Mouse (Mus musculus) spleen, postnatal 36 days (tissue): Measurements from ENCODE around the gene Epb41l1.
"Not testable (repeated sequence)": the region's sequence is repeated elsewhere in the genome, so short reads cannot be mapped to it uniquely, and the experiment has no call there.

Experiments
- DNase-seq, 2 experiments: peaks; one replicate each; pipeline ENCODE4 v3.0.0; 2022; ENCODE audit warnings: low spot score in 2 of 2, mixed read lengths in 1 of 2

Epb41l1 gene

DNA sequence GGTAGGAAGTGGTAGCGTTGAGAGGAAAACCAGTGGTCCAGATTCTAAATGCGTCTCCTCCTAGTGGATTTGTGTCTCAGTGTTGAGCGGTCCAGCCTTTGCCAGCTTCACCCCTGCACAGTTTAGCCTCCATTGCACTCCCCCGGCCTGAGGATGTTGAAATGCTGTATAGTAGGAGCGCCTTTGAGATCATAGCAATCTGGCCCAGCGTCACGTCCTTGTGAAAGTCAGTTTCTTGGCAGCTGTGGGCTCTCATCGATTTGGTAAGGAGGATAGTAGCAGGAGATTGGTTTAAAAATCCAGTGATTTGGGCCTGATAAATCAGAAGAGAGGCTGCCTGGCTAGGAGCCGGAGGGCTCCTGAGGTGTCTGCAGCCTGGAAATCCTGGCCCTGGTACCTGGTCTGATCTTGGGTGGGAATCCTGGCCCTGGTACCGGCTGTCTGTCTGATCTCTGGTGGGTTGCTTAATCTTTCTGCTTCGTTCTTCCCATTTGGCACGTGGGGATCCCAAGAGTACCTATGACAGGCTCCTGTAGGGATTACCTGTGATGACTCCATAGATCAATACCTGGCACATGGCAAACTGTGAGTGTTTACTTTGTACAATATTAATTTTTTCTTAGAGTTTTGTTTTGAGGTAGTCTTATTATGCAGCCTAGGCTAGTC lies 65.5 kb downstream of the Epb41l1 start:
- no peak for DNase-seq

DNA sequence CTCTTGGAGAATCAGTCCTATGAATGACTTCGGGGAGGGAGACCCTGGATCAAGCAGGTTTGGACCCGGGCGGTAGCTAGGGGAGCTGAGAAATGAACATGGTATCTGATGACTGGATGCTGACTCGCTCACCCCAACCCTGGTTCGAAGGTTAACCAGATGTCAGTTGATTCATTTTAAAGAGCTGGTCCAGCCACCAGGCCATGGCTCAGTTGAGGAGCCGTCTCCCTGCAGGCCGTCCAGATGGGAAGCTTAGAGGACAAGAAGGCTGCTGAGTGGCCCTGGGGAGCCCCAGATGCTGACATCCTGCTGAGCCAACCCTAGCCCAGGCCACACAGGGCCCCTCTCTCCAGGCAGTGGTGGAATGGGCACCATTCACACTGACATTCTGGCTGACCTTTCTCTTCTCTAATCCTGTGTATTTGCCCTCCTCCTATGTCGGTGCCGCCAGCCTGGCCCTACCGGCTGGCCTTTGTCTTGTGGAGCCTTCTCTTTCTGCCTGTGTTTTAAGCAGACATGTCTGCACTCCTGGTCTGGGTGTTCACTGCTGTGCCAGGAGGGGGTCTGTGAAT lies 67.0 kb downstream of the Epb41l1 start:
- DNase-seq: no peak

DNA sequence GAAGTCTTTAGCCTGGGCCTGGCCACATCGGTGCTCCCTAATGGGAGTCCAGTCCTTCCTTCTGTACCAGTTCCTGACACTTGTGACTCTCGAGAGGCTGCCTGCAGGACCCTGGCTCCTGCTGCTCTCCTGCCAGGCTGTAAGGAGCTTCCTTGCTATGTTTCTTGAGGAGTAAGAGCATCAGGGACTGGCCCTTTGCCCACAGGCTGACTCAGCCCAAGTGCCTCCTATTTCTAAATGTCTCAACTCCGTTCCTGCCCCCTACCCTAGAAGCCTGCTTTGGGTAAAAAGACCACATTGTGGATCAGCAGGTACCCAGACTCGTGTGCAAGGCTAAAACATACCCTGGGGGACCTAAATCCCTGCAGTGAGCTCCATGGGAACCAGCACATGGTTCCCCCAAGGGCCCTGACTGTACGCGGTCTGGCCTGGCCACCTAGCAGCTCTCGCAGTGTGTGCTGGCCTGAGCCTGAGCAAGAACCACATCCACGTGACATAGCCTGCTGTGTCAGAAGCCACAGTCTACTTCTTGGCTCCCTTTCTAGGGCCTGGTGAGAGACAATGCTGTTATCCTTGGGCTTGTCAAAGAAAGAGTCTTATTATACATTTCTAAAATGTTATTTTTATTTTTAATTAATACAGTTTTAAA lies 67.6 kb downstream of the Epb41l1 start:
- no peak for DNase-seq

DNA sequence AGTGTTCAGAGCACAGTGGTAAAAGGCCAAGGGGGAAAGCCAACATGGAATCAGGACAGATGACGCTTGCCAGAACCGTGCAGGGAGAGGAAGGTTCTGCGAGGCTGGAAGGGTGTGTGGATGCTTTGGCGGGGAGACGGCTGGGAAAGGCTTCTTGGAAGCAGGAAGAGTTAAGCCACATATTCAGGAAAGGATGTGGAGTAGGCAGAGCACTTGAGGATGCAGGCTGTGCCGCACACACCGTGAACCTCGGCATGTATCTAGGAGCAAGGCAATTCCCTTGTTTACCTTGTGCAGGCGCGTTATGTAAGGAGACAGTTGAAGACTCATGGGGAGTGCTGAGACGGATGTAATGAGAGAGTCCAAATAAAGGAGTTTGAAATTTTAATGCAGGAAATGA lies 69.5 kb downstream of the Epb41l1 start:
- no peak for DNase-seq

DNA sequence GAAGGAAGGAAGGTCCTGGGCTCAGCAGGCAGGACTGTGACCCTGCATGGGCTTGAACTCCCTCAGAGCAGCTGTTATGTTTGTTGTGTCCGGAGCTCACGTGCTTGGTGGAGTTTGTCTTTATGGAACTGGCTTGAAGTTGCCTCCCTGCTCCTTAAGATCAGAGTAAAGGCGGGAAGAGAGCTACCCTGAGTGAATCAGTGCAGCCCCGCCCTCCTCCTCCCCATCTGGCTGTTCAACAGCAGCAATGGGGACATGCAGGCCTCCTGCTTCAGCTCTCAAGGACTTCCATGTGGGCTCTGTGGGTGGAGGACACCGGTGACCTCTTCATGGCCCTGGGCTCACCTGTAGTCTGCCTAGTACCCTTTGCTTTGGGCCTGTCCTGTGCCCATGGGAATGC lies 71.1 kb downstream of the Epb41l1 start:
- DNase-seq: no peak

DNA sequence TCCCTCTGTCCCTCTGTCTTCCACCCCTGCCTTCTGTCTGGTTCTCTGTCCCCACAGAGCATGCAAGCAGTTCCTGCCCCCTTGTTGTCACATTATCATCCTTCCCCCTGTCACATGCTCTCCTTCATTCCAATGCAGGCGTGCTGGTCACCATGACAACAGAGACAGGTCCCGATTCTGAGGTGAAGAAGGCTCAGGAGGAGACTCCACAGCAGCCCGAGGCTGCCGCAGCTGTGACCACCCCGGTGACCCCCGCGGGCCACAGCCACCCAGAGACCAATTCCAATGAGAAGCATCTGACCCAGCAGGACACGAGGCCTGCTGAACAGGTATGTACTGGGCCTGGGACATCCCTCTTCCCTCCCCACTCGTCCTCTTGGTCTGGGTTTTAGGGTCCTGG lies 73.1 kb downstream of the Epb41l1 start:
- DNase-seq: no peak

DNA sequence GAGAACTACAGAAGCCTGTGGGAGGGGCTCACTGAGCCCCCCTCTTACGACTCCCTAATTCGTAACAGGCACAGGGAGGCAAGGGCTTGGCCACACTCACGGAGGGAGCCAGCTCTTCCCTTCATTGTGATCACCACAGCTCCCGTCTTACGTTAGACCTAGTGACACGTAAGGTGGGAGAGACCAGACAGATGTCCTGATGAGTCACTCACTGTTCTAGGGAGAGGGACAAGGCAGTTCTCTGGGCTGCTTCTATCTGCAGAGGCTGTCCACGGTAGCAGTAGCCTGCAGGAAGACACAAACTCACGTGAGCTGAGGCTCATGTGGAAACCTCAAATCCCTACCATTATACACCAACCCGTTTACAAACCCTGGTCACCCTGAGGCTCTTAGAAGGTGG lies 73.8 kb downstream of the Epb41l1 start:
- DNase-seq: no peak

DNA sequence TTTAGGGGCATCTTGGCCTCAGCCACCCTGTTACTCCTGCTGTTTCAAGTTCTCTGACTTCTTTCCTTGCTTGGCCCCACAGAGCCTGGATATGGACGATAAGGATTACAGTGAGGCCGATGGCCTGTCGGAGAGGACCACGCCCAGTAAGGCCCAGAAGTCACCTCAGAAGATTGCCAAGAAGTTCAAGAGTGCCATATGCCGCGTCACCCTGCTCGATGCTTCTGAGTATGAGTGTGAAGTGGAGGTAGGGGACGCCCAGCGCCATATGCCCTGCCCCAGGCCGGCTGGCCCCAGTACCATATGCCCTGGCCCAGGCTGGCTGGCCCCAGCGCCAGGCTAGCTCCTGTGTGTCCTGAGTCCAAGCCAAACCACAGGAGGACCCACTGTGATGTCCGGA lies 74.2 kb downstream of the Epb41l1 start:
- DNase-seq: peak; percentile 11 to 35

DNA sequence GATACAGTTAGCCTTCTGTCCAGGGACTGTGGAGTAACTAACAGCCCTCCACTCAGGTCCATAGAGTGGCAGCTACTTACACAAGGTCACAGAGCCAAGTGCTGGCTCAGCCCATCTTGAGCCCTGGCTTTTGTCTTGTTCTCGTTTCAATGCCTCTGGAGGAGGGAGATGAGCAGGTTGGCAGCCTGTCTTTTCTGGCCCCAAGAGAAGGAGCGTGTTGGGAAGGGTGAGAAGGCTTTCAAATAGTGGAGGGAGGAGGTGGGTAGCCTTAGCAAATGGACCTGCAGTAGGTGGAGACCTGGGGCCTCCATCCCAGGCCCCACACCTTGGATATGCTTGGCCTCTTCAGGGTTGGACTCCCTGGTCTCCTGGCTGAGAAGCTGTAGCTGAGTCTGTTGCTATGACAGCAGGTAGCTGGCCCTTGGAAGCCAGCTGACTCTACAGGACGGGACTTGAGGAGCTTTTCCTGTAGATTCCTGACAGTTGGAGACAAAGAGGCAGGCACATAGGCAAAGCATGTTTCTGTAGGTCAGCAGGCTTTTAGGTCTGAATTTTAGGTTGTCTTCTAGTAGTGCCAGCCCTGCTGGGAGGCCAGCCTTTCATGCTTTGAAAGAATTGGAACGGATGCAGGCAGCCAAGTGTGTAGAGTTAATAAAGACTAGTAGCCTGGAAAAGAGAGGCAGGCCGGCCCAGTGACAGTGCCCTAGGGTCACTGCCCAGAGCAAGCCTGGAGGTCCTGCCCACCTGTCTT lies 76.3 kb downstream of the Epb41l1 start:
- no peak for DNase-seq

DNA sequence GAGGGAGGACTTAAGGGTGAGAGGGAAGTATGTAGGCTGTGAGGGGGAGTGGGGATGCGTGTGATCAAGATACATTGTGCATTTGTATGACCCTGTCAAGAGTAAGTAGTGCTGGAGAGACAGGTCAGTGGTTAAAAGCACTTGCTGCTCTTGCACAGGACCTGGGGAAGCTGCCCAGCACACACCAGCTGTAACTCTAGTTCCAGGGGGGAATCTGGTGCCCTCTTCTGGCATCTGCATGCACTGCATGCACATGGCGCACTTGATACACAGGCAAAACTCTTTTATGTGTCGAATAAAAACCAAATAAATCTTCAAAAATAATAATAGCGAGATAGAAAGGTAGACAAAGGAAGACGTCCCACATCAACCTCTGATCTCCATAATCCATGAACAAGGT lies 77.2 kb downstream of the Epb41l1 start:
- no peak for DNase-seq

DNA sequence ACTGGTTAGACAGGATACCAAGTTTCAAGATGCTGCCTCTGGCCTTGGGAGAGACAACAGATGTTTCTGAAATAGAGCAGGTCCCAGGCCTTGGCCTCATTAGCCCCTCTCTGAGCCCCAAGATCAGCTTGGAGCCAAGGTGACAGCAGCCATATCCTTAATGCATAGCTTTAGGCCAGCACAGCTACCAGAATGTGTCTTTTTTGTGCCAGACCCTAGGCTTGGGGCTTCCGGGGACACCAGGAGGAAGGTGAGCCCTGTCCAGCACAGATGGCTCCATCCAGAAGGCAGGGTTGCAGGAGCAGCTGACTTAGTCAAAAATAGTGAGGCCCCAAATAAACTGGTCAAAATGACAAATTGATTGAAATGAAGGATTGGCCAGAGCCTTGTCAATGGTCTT lies 80.3 kb downstream of the Epb41l1 start:
- no peak for DNase-seq

DNA sequence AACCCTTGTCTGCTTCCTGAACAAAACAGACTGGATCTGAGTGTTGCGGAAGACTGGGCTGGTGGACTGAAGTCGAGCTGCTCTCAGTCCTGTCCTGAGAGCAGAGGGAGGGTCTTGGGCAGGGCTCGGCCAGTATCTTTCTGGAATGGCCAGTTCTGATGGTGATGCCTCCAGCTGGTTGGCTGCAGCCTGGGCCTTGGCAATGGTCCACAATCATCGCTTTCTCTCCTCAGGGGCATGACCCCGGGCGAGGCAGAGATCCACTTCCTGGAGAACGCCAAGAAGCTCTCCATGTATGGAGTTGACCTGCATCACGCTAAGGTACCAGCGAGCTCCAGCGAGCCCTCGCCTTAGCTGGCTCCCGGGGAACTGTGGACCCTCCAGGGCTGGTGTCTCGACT lies 84.8 kb downstream of the Epb41l1 start:
- no peak for DNase-seq

DNA sequence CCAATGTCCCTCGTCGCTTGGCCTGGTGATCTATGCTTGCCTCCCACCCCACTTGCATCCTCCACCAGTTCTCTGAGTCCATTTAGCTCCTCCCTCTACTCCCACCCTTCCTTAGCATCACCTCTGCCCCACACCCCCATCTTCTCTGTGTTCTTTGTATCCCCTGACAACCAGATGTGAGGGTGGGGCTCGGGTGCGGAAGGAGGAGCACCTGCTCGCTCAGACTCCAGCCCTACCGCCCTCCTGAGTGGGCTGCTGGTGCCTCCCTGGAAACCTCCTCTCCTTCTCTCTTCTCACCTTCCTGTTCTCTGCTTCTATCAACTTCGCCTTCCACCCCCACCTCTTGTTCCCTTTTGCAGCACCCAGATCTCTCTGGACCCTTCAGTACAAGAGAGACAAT lies 91.3 kb downstream of the Epb41l1 start:
- no peak for DNase-seq

DNA sequence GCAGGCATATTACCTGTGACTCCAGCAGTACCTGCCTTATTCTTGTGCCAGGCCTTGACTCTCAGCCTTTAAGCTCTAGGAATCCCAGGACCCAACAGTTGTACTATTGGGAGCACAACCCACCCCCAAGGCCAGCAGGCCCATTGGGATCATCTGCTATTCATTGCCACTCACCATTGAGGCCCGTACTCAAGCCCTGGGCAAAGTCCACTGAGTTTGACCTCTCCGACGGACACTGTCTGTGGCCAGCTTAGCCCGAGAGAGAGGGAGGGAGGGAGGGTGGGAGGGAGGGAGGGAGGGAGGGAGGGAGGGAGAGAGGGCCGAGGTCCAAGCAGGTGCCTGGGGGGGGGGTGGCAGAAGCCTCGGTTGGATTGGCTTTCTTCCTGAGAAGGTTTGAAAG lies 91.9 kb downstream of the Epb41l1 start:
- no peak for DNase-seq

DNA sequence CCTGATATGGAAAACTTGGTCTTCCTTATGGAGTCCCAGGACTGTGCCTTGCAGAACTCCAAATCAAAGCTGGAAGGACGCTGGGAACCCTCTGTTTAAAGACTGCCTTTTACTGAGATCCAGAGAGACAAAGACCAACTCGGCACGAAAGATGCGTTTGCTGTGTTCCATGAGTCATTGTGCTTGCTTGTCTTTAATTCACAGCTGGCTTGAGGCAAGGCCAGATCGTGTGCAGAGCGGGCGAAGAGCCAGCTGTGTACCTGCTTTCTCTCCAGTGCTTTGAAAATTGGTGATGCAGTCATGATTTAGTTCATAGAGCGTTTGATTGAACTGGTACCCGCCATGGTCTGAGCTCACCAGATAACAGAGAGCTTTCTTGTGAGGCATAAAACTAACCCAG lies 94.4 kb downstream of the Epb41l1 start:
- DNase-seq: no peak

DNA sequence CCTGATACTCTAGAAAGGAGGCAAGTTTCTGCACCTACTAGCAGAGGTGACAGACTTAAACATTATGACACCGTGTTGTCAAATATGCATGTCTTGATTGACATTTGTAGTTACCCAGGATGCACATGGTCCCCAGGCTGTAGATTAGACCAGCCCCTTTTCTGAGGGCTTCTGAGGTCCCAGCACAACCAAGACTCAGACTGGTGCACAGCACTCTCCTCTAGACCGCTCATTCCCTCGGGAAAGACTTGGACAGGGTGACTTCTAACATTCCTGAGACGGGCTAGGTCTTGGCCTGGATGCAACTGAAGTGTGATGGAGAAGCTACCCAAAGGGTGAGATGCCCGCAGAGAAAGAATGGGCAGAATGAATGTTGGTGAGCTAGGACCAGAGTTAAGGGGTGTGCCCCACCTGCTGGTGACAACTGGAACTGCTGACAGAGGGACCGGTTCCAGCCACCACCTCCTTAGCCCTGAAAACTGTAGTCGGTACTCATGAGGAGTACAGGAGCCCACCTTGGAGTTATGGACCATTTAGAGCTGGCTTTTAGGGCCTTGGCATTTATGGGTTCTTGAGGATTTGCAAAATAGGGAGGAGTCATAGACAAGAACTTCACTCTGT lies 95.0 kb downstream of the Epb41l1 start:
- peak; percentile 16 to 17 for DNase-seq

DNA sequence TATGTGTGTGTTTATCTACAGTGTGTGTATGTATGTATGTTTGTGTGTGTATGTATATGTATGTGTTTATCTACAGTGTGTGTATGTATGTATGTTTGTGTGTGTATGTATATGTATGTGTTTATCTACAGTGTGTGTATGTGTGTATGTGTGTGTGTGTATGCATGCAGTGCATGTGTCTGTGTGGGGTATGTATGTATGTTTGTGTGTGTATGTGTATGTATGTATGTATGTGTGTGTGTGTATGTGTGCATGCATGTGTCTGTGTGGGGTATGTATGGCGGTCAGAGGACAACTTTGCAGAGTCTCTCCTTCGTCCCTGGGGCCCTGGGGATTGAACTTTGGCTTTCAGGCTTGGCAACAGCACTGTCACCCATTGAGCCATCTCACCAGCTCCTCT lies 96.0 kb downstream of the Epb41l1 start:
- DNase-seq: not testable (repeated sequence)

DNA sequence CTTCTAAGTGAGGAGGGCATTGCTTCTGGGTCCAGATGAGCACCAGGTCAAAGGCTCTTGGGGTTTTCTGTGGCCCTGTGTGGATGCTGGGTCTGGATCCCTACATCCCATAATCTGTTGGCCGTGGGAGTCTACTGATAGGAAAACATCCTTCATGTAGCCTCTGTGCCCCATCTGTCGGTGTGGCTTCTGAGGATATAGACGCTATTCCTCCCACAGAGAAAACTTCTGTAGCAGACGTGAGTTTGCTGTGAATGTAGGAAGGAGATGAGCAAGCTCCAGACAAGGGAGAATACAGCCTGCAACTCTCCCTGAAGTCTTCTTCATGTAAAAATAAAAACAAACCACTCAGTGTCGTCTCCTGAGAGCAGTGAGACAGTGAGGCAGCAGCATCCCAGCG lies 97.6 kb downstream of the Epb41l1 start:
- no peak for DNase-seq

DNA sequence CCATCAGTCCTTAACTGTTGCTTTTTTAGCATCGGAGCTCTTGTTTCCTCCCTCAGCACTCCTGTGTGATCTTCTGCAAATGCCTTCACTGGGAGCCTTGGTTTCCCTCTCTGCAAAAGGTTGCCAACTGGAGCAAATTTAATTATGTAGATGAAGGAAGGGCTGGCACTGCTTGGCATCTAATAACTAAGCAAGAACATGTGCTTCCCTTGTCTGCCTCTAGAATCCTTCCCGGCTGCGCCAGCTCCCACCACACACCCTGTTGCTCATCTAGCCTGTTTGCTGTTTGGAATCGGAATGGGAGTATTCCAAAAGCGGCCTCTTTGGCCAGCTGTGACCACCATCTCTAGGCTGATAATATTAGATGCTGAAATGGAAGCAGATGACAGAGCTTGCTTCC lies 98.9 kb downstream of the Epb41l1 start:
- DNase-seq: no peak

DNA sequence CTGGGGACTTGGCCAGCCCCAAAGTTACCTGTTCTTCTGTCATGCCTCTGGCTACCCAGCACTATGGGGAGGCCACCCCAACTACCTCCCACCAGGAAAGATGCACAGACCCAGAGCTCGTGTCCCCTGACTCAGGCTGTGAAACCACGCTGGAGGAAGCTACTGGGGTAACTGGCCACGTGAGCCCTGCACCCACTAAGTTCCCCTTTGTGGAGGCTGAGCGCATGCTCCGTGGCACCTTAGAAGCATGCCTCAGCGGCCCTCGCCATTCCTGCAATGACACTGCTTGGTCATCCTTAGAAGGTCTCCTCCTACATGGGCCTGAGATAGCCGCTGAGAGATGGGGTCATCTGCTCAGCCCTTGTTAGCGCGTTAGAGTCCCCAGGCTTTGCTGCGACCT lies 102.3 kb downstream of the Epb41l1 start:
- DNase-seq: peak; percentile 26 to 28

DNA sequence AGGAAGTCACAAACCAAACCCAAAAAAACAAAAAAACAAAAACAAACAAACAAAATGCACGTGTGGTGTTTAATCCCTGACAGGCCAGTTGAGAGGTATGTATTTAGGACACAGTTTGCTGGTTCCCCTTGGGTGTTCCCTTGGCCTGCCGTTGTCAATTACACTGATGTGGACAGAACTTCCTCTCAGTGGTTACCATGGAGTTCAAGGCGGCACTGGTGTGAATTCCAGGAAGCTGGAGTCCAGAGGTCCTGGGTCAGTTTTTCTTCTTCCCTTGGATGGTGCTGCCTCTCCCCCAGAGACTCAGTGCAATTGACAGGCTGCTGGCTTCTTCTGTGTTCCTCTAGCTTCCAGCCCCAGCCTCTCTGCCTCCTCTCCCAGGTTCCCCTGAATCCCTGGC lies 103.4 kb downstream of the Epb41l1 start:
- no peak for DNase-seq

DNA sequence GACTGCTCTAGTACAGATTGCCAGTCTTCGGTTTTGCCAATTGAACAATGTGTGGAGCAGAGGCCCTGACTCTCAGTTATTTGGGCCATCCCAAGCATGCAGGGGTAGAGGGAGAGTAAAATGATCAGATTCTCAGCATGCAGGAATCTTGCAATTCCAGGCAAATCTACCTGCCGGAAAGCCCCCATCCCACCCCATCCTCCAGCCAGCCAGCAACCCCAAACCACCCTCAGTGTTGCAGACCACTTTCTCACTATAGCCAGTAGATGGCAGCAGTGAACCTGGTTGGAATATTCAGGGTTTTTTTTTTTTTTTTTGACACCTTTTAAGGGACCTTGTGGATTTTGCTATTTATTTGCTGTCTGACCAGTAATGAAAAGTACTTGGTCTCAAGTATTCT lies 109.0 kb downstream of the Epb41l1 start:
- no peak for DNase-seq
